Mouse (Mus musculus): ENCODE measurements at regions not wholly inside any gene's neighbourhood (a gene's known extent, or its start where the extent isn't known, plus 50 kb on each side); places are given as distances from the start of the nearest gene placed in this dataset.

DNA sequence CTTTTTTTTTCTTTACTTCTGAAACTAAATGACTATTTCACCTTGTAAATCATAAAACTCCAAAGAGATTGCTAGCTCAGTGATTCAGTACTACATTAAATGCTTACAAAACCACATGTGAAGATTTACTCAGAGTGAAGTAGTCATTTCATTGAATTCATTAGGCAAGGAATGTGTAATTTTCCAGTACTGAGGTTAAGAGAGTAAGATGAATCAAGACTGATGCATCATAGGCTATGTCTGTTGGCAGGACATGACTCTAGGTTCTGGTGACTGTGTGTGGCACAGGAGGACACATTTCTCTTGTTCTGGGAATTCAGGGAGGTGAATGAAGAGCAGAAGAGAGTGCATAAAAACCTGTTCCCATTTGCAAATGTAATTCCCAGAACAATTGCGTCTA is 741.7 kb downstream of the Slitrk6 start:
- TF ChIP-seq CTCF (IDR thresholded peaks at IDR 0.05; ENCODE audit: low read depth) (no peak), EP300 (IDR thresholded peaks at IDR 0.05; ENCODE audit: low read depth) (no peak)

All from liver, postnatal 0 days (tissue).